In genomic region chr13:9106992-9107858, GRCm38 (mm10) we compare ENCODE assay signal across 13 mouse cellular contexts. TPM values are rescaled to one million over a fixed set of nuclear protein-coding genes. Genes with fewer than 3 reads are reported as not detected.
DNase-seq lines count a peak whose midpoint lies in the region; ATAC-seq lines count a peak whose summit lies in the region.
"Had no signal": no experiment of that assay in that cellular context is flagged by ENCODE, and none has a peak within 500 bp of the region (broad histone marks: within the 10 kb centered on the region; RNA-seq: fewer than 3 reads in every experiment).

No protein-coding gene starts in this region.

- H3K27me3 ChIP-seq in limb, embryonic 12.5 days, result no peaks in the 10 kb centered on the region
- H3K27me3 ChIP-seq in limb, embryonic 10.5 days (ENCODE audit: low read depth, poor library complexity, severe bottlenecking), result no peaks in the 10 kb centered on the region
- no peaks in the 10 kb centered on the region for H3K27me3 ChIP-seq in liver, embryonic 12.5 days (replicated peaks)
- no peaks in the 10 kb centered on the region for H3K27me3 ChIP-seq in stomach, embryonic 15.5 days (replicated peaks)
- H3K27me3 ChIP-seq: embryonic facial prominence, embryonic 12.5 days; limb, embryonic 13.5 days; Patski had no signal

- ATAC-seq in limb, embryonic 12.5 days (ENCODE audit: insufficient number of reproducible peaks, insufficient read depth, low FRiP score, low TSS enrichment, low read depth), result peak; percentile 31; the same call in 1 of the 2 replicates
- ATAC-seq in liver, embryonic 12.5 days, result peak; percentile 95
- ATAC-seq in stomach, embryonic 15.5 days (ENCODE audit: insufficient read depth, low FRiP score, low read depth), result peak; percentile 78
- ATAC-seq: hindbrain, postnatal 0 days; midbrain, embryonic 16.5 days; Patski had no signal

- 81% methylated on average over 2 of the region's 2 CpGs for WGBS in limb, embryonic 12.5 days
- 82% methylated on average over 2 of the region's 2 CpGs for WGBS in limb, embryonic 10.5 days
- WGBS in liver, embryonic 12.5 days (ENCODE audit: insufficient replicate concordance), result 60% methylated on average over 2 of the region's 2 CpGs
- 67% methylated on average over 2 of the region's 2 CpGs for WGBS in stomach, embryonic 15.5 days

- DNase-seq in limb, embryonic 10.5 days (ENCODE audit: low spot score), result no peak
- DNase-seq in c-Kit-negative CD71-positive TER-119-positive erythroid progenitor cells, embryonic 14.5 days (ENCODE audit: low read depth, low spot score), result peak; percentile 30
- DNase-seq in heart, adult 11 months, result no peak
- no peak for DNase-seq in gastrocnemius, postnatal 14 days
- DNase-seq in cerebellum, postnatal 10 days, result no peak

- H3K9ac ChIP-seq in limb, embryonic 12.5 days (replicated peaks), result no peak overlapping the region
- H3K9ac ChIP-seq in liver, embryonic 12.5 days, result peak overlapping the region; percentile 19; the same call in 1 of the 2 replicates
- H3K9ac ChIP-seq in stomach, embryonic 15.5 days, result no peak overlapping the region
- H3K9ac ChIP-seq: embryonic facial prominence, embryonic 12.5 days; limb, embryonic 13.5 days had no signal

- no peak overlapping the region for H3K4me3 ChIP-seq in limb, embryonic 12.5 days (replicated peaks)
- H3K4me3 ChIP-seq in limb, embryonic 10.5 days, result no peak overlapping the region
- H3K4me3 ChIP-seq in liver, embryonic 12.5 days, result 0 out of 2 replicates have a peak overlapping the region, but pooled peaks have one; percentile 17
- no peak overlapping the region for H3K4me3 ChIP-seq in stomach, embryonic 15.5 days (replicated peaks)
- H3K4me3 ChIP-seq: embryonic facial prominence, embryonic 12.5 days; limb, embryonic 13.5 days had no signal

- H3K27ac ChIP-seq in limb, embryonic 12.5 days, result peak overlapping the region; percentile 29; the same call in 1 of the 2 replicates
- H3K27ac ChIP-seq in limb, embryonic 10.5 days, result no peak overlapping the region
- peak overlapping the region; percentile 74 for H3K27ac ChIP-seq in liver, embryonic 12.5 days
- peak overlapping the region; percentile 35; the same call in 1 of the 2 replicates for H3K27ac ChIP-seq in stomach, embryonic 15.5 days
- H3K27ac ChIP-seq: embryonic facial prominence, embryonic 12.5 days; hindbrain, postnatal 0 days; limb, embryonic 13.5 days had no signal

- no peak overlapping the region for H3K4me2 ChIP-seq in limb, embryonic 12.5 days
- peak overlapping the region; percentile 55 for H3K4me2 ChIP-seq in liver, embryonic 12.5 days
- no peak overlapping the region for H3K4me2 ChIP-seq in stomach, embryonic 15.5 days
- H3K4me2 ChIP-seq: embryonic facial prominence, embryonic 12.5 days; limb, embryonic 13.5 days had no signal

- peaks cover 3% of the 10 kb centered on the region; the same call in 1 of the 2 replicates for H3K36me3 ChIP-seq in limb, embryonic 12.5 days
- H3K36me3 ChIP-seq in limb, embryonic 10.5 days, result peaks cover 3% of the 10 kb centered on the region
- H3K36me3 ChIP-seq in liver, embryonic 12.5 days, result peaks cover 32% of the 10 kb centered on the region
- H3K36me3 ChIP-seq in stomach, embryonic 15.5 days, result no peaks in the 10 kb centered on the region
- H3K36me3 ChIP-seq: embryonic facial prominence, embryonic 12.5 days; limb, embryonic 13.5 days had no signal

- intact Hi-C loops in gastrocnemius, postnatal 14 days (cut with DNase I; ENCODE audit: low total_unique reads), result no loop called here

- H3K9me3 ChIP-seq in limb, embryonic 12.5 days, result no peaks in the 10 kb centered on the region
- H3K9me3 ChIP-seq in limb, embryonic 10.5 days (replicated peaks), result no peaks in the 10 kb centered on the region
- H3K9me3 ChIP-seq in liver, embryonic 12.5 days (replicated peaks), result no peaks in the 10 kb centered on the region
- H3K9me3 ChIP-seq in stomach, embryonic 15.5 days, result no peaks in the 10 kb centered on the region
- H3K9me3 ChIP-seq: embryonic facial prominence, embryonic 12.5 days; limb, embryonic 13.5 days had no signal

- peaks cover 12% of the 10 kb centered on the region for H3K4me1 ChIP-seq in limb, embryonic 12.5 days (replicated peaks)
- peaks cover 6% of the 10 kb centered on the region; the same call in 1 of the 2 replicates for H3K4me1 ChIP-seq in limb, embryonic 10.5 days
- H3K4me1 ChIP-seq in liver, embryonic 12.5 days, result peaks cover 63% of the 10 kb centered on the region
- no peaks in the 10 kb centered on the region for H3K4me1 ChIP-seq in stomach, embryonic 15.5 days
- H3K4me1 ChIP-seq: embryonic facial prominence, embryonic 12.5 days; limb, embryonic 13.5 days had no signal

RNA-seq across cellular contexts. Expression of gene Larp4b, which starts 13.5 kb away (rescaled TPM):
- 32.2 and 35.0 TPM in 2 replicates for polyA plus RNA-seq in limb, embryonic 12.5 days (2016; fragmentation: Nextera tagmentation; extraction: Ambion mirVana)
- 28.9 and 31.0 TPM in 2 replicates for polyA plus RNA-seq in limb, embryonic 10.5 days (2016; fragmentation: Nextera tagmentation; extraction: Ambion mirVana)
- polyA plus RNA-seq in liver, embryonic 12.5 days (2016; fragmentation: Nextera tagmentation; extraction: Ambion mirVana), result 39.1 and 39.3 TPM in 2 replicates
- polyA plus RNA-seq in stomach, embryonic 15.5 days (2015; fragmentation: Nextera tagmentation; extraction: Ambion mirVana), result 37.6 and 37.8 TPM in 2 replicates
- 10 to 100 TPM; 58.9 to 63.9 TPM for total RNA-seq in gastrocnemius, postnatal 14 days (2021)

Comparison
In these comparisons a context has a peak if more than half of its experiments do, and no peak if none do; other contexts are left out.
1. ATAC-seq: peak in every context shown above with its lines; median percentile 95 in liver, embryonic 12.5 days; 78 in stomach, embryonic 15.5 days; 31 in limb, embryonic 12.5 days.